Mouse (Mus musculus) midbrain, embryonic 14.5 days (tissue): Measurements from ENCODE around the gene Slc45a3. TPM values are rescaled to one million over a fixed set of nuclear protein-coding genes. Genes with fewer than 3 reads are reported as not detected.

Experiments used
- ATAC-seq: fragments of 200-750 bp; cut with Nextera tagmentation; 2 replicates; pipeline ENCODE4 v1.8.0; 2017; ENCODE audit warnings: moderate number of reproducible peaks, moderate library complexity; ENCODE audit not compliant: low FRiP score, low TSS enrichment
- DNase-seq: peaks from one replicate; pipeline ENCODE4 v3.0.0-alpha.2; 2015
- H3K27ac ChIP-seq: fragments of 300-500 bp; sonication (generic); replicated peaks from 2 replicates; pipeline ENCODE4 v1.5.1; 2014; ENCODE audit warnings: mild to moderate bottlenecking, low read depth, low read length, moderate library complexity
- H3K27me3 ChIP-seq: fragments of 300-500 bp; sonication (generic); 2 replicates; pipeline ENCODE4 v1.6.1; 2014; ENCODE audit warnings: low read length, control low read depth, mixed read lengths; ENCODE audit not compliant: control insufficient read depth, insufficient read depth
- H3K36me3 ChIP-seq: fragments of 300-500 bp; sonication (generic); 2 replicates; pipeline ENCODE4 v1.6.1; 2014; ENCODE audit warnings: low read length, control low read depth; ENCODE audit not compliant: control insufficient read depth, insufficient read depth
- H3K4me1 ChIP-seq: fragments of 300-500 bp; sonication (generic); 2 replicates; pipeline ENCODE4 v1.6.1; 2014; ENCODE audit warnings: mild to moderate bottlenecking, antibody characterized with exemption, low read length, control low read depth; ENCODE audit not compliant: control insufficient read depth, insufficient read depth
- H3K4me2 ChIP-seq: fragments of 300-500 bp; sonication (generic); 2 replicates; pipeline ENCODE4 v1.6.1; 2014; ENCODE audit warnings: mild to moderate bottlenecking, low read length, moderate library complexity
- H3K4me3 ChIP-seq: fragments of 300-500 bp; sonication (generic); replicated peaks from 2 replicates; pipeline ENCODE4 v1.5.1; 2014; ENCODE audit warnings: low read depth, low read length
- H3K9ac ChIP-seq: fragments of 300-500 bp; sonication (generic); replicated peaks from 2 replicates; pipeline ENCODE4 v1.6.1; 2014; ENCODE audit warnings: mild to moderate bottlenecking, low read length, moderate library complexity
- H3K9me3 ChIP-seq: fragments of 300-500 bp; sonication (generic); 2 replicates; pipeline ENCODE4 v1.6.1; 2016; ENCODE audit warnings: low read length, control low read depth, mixed read lengths; ENCODE audit not compliant: control insufficient read depth
- WGBS: fragments of 180-500 bp; shearing (Covaris S2); extraction: QIAGEN DNeasy Blood & Tissue Kit; methylation state at CpG from one replicate; pipeline ENCODE4 v1.1.7; 2014; 5-methylcytosine and 5-hydroxymethylcytosine counted together
- polyA plus RNA-seq: library from polyadenylated mRNA; unstranded; fragments of >200 nt; fragmentation: Nextera tagmentation; extraction: Ambion mirVana; gene quantifications from 2 replicates; pipeline ENCODE4 v1.2.1, GENCODE M21; 2014

Gene Slc45a3
- polyA plus RNA-seq, 1 experiment from 2014 or later: 6.4 TPM

DNA sequence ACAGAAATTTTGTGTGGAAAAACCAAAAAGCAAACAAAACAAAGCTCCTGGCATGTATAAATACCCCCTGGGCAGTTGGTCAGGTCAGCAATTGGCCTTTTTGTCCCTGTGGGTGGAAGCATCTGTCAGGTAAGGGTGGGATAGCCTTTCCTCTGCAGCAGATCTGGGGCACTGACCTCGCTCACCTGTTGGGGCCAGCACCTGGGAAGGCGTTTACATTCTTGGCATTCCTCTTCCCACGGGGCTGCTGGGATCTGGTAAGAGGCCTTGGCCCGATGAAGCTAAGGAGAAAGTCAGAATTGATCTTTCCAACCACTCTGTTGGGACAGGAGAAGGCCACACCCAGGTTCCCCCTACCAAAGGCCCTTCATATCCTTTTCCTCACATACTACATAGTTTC is 7.1 kb downstream of the Slc45a3 start:
- H3K27me3 ChIP-seq: no peaks in the 10 kb centered on the region
- no peak overlapping the region for H3K4me3 ChIP-seq
- WGBS: 55% methylated on average over 4 of the region's 4 CpGs
- peaks cover 46% of the 10 kb centered on the region for H3K4me1 ChIP-seq
- no peak overlapping the region for H3K4me2 ChIP-seq
- ATAC-seq (no peak), DNase-seq (no peak)
- H3K27ac ChIP-seq: 0 out of 2 replicates have a peak overlapping the region, but pooled peaks have one; percentile 14
- H3K36me3 ChIP-seq: no peaks in the 10 kb centered on the region
- no peak overlapping the region for H3K9ac ChIP-seq
- H3K9me3 ChIP-seq: no peaks in the 10 kb centered on the region

DNA sequence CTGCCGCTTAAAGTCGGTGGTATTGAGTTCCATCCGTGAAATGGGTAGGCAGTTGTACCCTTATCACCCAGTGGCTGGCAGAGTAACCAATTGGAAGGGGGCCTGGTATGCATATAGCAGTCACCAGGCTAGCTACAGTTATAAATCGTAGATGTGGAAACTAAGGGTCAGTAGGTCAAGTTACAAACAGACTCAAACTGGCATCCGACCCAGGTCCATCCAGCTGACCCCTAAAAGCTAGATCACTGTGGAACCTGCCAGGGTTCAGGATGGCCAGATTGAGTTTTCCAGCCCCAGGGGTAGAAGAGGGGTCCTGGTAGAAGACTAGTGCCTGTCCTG is 7.5 kb downstream of the Slc45a3 start:
- WGBS: 28% methylated on average over 5 of the region's 5 CpGs
- DNase-seq (no peak), ATAC-seq (no peak)
- Histone ChIP-seq H3K9me3 (no peaks in the 10 kb centered on the region), H3K36me3 (no peaks in the 10 kb centered on the region), H3K4me1 (peaks cover 46% of the 10 kb centered on the region), H3K27ac (peak overlapping the region; percentile 83), H3K4me2 (no peak overlapping the region), H3K9ac (no peak overlapping the region), H3K4me3 (no peak overlapping the region), H3K27me3 (no peaks in the 10 kb centered on the region)

GRCm38 (mm10) chr1:131970661-131971520 is 8.1 kb downstream of the Slc45a3 start:
- H3K27ac ChIP-seq: peak overlapping the region; percentile 83
- ATAC-seq (peak; percentile 84), DNase-seq (peak; percentile 77)
- H3K4me1 ChIP-seq: peaks cover 42% of the 10 kb centered on the region
- 0 out of 2 replicates have a peak overlapping the region, but pooled peaks have one; percentile 1 for H3K9ac ChIP-seq
- H3K4me3 ChIP-seq: no peak overlapping the region
- no peaks in the 10 kb centered on the region for H3K36me3 ChIP-seq
- H3K4me2 ChIP-seq: peak overlapping the region; percentile 35
- no peaks in the 10 kb centered on the region for H3K27me3 ChIP-seq
- H3K9me3 ChIP-seq: no peaks in the 10 kb centered on the region
- 4% methylated on average over 16 of the region's 16 CpGs for WGBS

- 6% methylated on average over 15 of the region's 15 CpGs for WGBS
- Histone ChIP-seq H3K36me3 (no peaks in the 10 kb centered on the region), H3K9ac (0 out of 2 replicates have a peak overlapping the region, but pooled peaks have one; percentile 4), H3K27me3 (no peaks in the 10 kb centered on the region), H3K4me3 (no peak overlapping the region), H3K9me3 (no peaks in the 10 kb centered on the region), H3K27ac (peak overlapping the region; percentile 83), H3K4me2 (peak overlapping the region; percentile 35), H3K4me1 (peaks cover 37% of the 10 kb centered on the region)
- DNase-seq: peak; percentile 63
- peak; percentile 59; the same call in 1 of the 2 replicates for ATAC-seq
These were observed 9.2 kb downstream of the Slc45a3 start for GRCm38 (mm10) chr1:131971771-131972497.

GRCm38 (mm10) chr1:131972498-131973334 is 9.9 kb downstream of the Slc45a3 start:
- 8% methylated on average over 13 of the region's 13 CpGs for WGBS
- Histone ChIP-seq H3K27ac (peak overlapping the region; percentile 83; the same call in 1 of the 2 replicates), H3K4me3 (no peak overlapping the region), H3K4me1 (peaks cover 37% of the 10 kb centered on the region), H3K36me3 (no peaks in the 10 kb centered on the region), H3K27me3 (no peaks in the 10 kb centered on the region), H3K9me3 (no peaks in the 10 kb centered on the region), H3K4me2 (peak overlapping the region; percentile 35), H3K9ac (no peak overlapping the region)
- DNase-seq: no peak
- ATAC-seq: no peak

GRCm38 (mm10) chr1:131973991-131974390 is 11.2 kb downstream of the Slc45a3 start:
- no peak overlapping the region for H3K27ac ChIP-seq
- no peaks in the 10 kb centered on the region for H3K27me3 ChIP-seq
- DNase-seq: no peak
- H3K4me3 ChIP-seq: no peak overlapping the region
- no peak for ATAC-seq
- no peak overlapping the region for H3K9ac ChIP-seq
- H3K4me1 ChIP-seq: peaks cover 36% of the 10 kb centered on the region
- no peak overlapping the region for H3K4me2 ChIP-seq
- no peaks in the 10 kb centered on the region for H3K9me3 ChIP-seq
- H3K36me3 ChIP-seq: no peaks in the 10 kb centered on the region
- 76% methylated on average over 6 of the region's 6 CpGs for WGBS

- Histone ChIP-seq H3K4me2 (no peak overlapping the region), H3K9me3 (no peaks in the 10 kb centered on the region)
- 85% methylated on average over 5 of the region's 5 CpGs for WGBS
These were observed 14.1 kb downstream of the Slc45a3 start for GRCm38 (mm10) chr1:131976886-131977285.

GRCm38 (mm10) chr1:131980471-131980870 is 17.7 kb downstream of the Slc45a3 start:
- Histone ChIP-seq H3K27ac (no peak overlapping the region), H3K4me1 (no peaks in the 10 kb centered on the region), H3K4me2 (no peak overlapping the region), H3K4me3 (no peak overlapping the region), H3K27me3 (no peaks in the 10 kb centered on the region), H3K9me3 (no peaks in the 10 kb centered on the region), H3K36me3 (no peaks in the 10 kb centered on the region), H3K9ac (no peak overlapping the region)
- ATAC-seq (no peak), DNase-seq (no peak)
- WGBS: 30% methylated on average over 2 of the region's 2 CpGs

More at GRCm38 (mm10) chr1:131976886-131977285, 14.1 kb downstream of the Slc45a3 start:
- Histone ChIP-seq H3K36me3 (no peaks in the 10 kb centered on the region), H3K27me3 (no peaks in the 10 kb centered on the region), H3K4me1 (peaks cover 19% of the 10 kb centered on the region), H3K4me3 (no peak overlapping the region), H3K27ac (no peak overlapping the region), H3K9ac (no peak overlapping the region)
- ATAC-seq (no peak), DNase-seq (no peak)
